Mouse (Mus musculus) heart, adult 2 months (tissue): ENCODE measurements around the gene Itgb8.

Experiments used
- CTCF ChIP-seq: fragments of 200-600 bp; IDR thresholded peaks from 2 replicates; pipeline ENCODE4 v1.8.1; 2022; ENCODE audit warnings: antibody characterized with exemption, mild to moderate bottlenecking, moderate library complexity
- EP300 ChIP-seq: fragments of 200-500 bp; IDR thresholded peaks from 2 replicates; pipeline ENCODE4 v1.6.1; 2011; ENCODE audit warnings: low read depth, low read length, control low read depth; ENCODE audit not compliant: insufficient read depth
- POLR2A ChIP-seq: fragments of 200-500 bp; IDR thresholded peaks from 2 replicates; pipeline ENCODE4 v1.6.1; 2011; ENCODE audit warnings: mild to moderate bottlenecking, low read depth, low read length, control low read depth; ENCODE audit not compliant: insufficient read depth

- TF ChIP-seq POLR2A (no peak), CTCF (no peak), EP300 (no peak)
Measured at GRCm38 (mm10) chr12:119211533-119211932, 27.1 kb downstream of the Itgb8 start.
